Mouse (Mus musculus): ENCODE measurements around the gene Fam170b. TPM values are rescaled to one million over a fixed set of nuclear protein-coding genes. Genes with fewer than 3 reads are reported as not detected.
A peak's percentile ranks its signal among the peaks of the same experiment; 100 is the strongest.

Fam170b gene
- polyA plus RNA-seq, 1 experiment = not detected

- 61% methylated on average over 14 of the region's 14 CpGs for WGBS
- H3K4me1 ChIP-seq (ENCODE audit: control insufficient read depth, insufficient read depth, low read length) = peaks cover 17% of the 10 kb centered on the region
- TF ChIP-seq CTCF (IDR thresholded peaks at IDR 0.05; ENCODE audit: insufficient read depth, low read length) = no peak
- no peak for TF ChIP-seq POLR2A (IDR thresholded peaks at IDR 0.05; ENCODE audit: borderline replicate concordance, extremely low read depth, low read depth, low read length)
- DNase-seq = no peak
- H3K4me3 ChIP-seq (replicated peaks; ENCODE audit: extremely low read depth, low read depth, low read length) = no peak overlapping the region
Observed at GRCm38 (mm10) chr14:32824267-32825150, 9.3 kb upstream of the Fam170b start.

DNA sequence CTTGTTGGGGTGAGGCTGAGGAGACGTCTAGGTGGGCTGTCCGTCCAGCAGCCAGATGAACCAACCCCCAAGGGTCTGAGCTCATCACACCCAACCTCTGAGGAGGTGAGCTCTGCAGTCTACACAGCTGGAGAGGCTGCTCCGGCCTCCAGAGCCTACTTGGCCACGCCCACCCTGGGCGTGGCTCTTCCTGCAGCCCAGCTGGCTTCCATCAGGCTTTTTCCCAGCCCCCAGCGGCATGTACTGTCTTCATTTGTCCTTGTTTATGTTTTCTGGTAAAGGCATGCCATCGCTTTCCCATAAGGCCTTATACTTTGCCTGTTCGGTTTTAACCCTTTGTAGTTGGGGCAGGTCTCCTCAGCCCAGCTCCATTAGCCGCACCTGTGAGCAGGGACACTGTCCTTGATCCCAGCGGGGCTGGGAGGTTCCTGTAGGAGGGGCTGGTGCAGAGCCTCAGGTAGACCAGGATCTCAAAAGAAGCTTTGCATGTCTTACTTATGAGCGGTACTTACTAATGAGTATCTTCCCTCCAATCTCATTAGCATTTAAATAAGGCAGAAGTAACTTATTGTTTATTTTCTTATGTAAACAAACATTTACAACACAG lies 8.2 kb upstream of the Fam170b start:
- no peak for DNase-seq
- Histone ChIP-seq H3K4me1 (ENCODE audit: control insufficient read depth, insufficient read depth, low read length) (peaks cover 17% of the 10 kb centered on the region), H3K4me3 (replicated peaks; ENCODE audit: extremely low read depth, low read depth, low read length) (no peak overlapping the region)
- WGBS = 13% methylated on average over 11 of the region's 11 CpGs
- TF ChIP-seq CTCF (IDR thresholded peaks at IDR 0.05; ENCODE audit: insufficient read depth, low read length) (no peak), POLR2A (IDR thresholded peaks at IDR 0.05; ENCODE audit: borderline replicate concordance, extremely low read depth, low read depth, low read length) (peak; percentile 45; the same call in 1 of the 2 replicates)

DNA sequence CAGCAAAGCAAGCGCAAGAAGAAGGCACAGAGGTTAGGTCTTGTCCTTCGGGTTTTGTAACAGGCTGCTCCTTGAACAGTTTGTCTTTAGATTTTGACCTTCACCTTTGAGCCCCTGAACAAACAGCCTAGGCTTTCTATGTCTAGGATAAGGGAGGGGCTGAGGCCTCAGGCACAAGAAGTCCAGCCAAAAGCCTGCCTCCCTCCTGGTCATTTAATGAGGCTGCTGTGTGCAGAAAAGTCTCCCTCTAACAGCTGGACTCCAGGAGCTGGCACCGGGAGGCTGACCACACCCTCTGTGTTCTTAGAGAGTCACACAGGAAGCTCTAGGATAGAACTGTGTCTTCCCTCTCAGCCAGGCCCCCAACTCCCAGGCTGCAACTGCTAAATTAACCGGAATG lies 6.6 kb upstream of the Fam170b start:
- H3K4me3 ChIP-seq (replicated peaks; ENCODE audit: extremely low read depth, low read depth, low read length) = no peak overlapping the region
- H3K4me1 ChIP-seq (ENCODE audit: control insufficient read depth, insufficient read depth, low read length) = peaks cover 17% of the 10 kb centered on the region
- 43% methylated on average over 4 of the region's 4 CpGs for WGBS
- no peak for DNase-seq
- TF ChIP-seq CTCF (IDR thresholded peaks at IDR 0.05; ENCODE audit: insufficient read depth, low read length) = no peak

GRCm38 (mm10) chr14:32827994-32828650 lies 5.6 kb upstream of the Fam170b start:
- DNase-seq = peak; percentile 9
- 34% methylated on average over 6 of the region's 6 CpGs for WGBS
- peaks cover 17% of the 10 kb centered on the region for H3K4me1 ChIP-seq (ENCODE audit: control insufficient read depth, insufficient read depth, low read length)
- no peak overlapping the region for H3K4me3 ChIP-seq (replicated peaks; ENCODE audit: extremely low read depth, low read depth, low read length)
- TF ChIP-seq CTCF (IDR thresholded peaks at IDR 0.05; ENCODE audit: insufficient read depth, low read length) = no peak
- no peak for TF ChIP-seq POLR2A (IDR thresholded peaks at IDR 0.05; ENCODE audit: borderline replicate concordance, extremely low read depth, low read depth, low read length)

GRCm38 (mm10) chr14:32835181-32835580 lies 1.4 kb downstream of the Fam170b start:
- 74% methylated on average over 14 of the region's 14 CpGs for WGBS
- TF ChIP-seq CTCF (IDR thresholded peaks at IDR 0.05; ENCODE audit: insufficient read depth, low read length) (no peak), POLR2A (IDR thresholded peaks at IDR 0.05; ENCODE audit: borderline replicate concordance, extremely low read depth, low read depth, low read length) (no peak)
- no peak for DNase-seq
- H3K4me1 ChIP-seq (ENCODE audit: control insufficient read depth, insufficient read depth, low read length) = no peaks in the 10 kb centered on the region
- no peak overlapping the region for H3K4me3 ChIP-seq (replicated peaks; ENCODE audit: extremely low read depth, low read depth, low read length)

- WGBS = 83% methylated on average over 14 of the region's 14 CpGs
- Histone ChIP-seq H3K4me3 (replicated peaks; ENCODE audit: extremely low read depth, low read depth, low read length) (no peak overlapping the region), H3K4me1 (ENCODE audit: control insufficient read depth, insufficient read depth, low read length) (no peaks in the 10 kb centered on the region)
- DNase-seq = no peak
- TF ChIP-seq POLR2A (IDR thresholded peaks at IDR 0.05; ENCODE audit: borderline replicate concordance, extremely low read depth, low read depth, low read length) = no peak
- no peak for TF ChIP-seq CTCF (IDR thresholded peaks at IDR 0.05; ENCODE audit: insufficient read depth, low read length)
Observed at GRCm38 (mm10) chr14:32835596-32835995, 1.8 kb downstream of the Fam170b start.

DNA sequence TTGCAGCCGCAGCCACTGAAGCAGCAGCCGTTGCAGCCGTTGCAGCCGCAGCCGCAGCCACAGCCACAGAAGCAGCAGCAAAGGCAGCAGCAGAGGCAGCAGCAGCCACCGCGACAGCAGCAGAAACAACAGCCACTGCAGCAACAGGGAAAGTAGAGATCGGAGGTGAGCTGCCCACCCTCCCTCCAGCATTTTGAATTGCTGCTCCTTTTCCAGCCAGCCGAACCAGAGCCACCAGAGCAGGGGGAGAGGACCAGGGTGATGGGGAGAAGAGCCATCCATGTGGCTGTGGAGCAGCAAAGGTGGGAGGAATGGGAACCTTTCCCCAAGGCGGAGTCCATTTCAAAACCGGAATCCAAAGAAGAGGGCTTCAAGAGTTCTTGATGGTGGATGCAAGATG lies 2.4 kb downstream of the Fam170b start:
- TF ChIP-seq CTCF (IDR thresholded peaks at IDR 0.05; ENCODE audit: insufficient read depth, low read length) = no peak
- TF ChIP-seq POLR2A (IDR thresholded peaks at IDR 0.05; ENCODE audit: borderline replicate concordance, extremely low read depth, low read depth, low read length) = no peak
- H3K4me1 ChIP-seq (ENCODE audit: control insufficient read depth, insufficient read depth, low read length) = no peaks in the 10 kb centered on the region
- DNase-seq = no peak
- no peak overlapping the region for H3K4me3 ChIP-seq (replicated peaks; ENCODE audit: extremely low read depth, low read depth, low read length)
- 89% methylated on average over 11 of the region's 11 CpGs for WGBS

GRCm38 (mm10) chr14:32842052-32842451 lies 8.3 kb downstream of the Fam170b start:
- DNase-seq = no peak
- TF ChIP-seq CTCF (IDR thresholded peaks at IDR 0.05; ENCODE audit: insufficient read depth, low read length) (no peak), POLR2A (IDR thresholded peaks at IDR 0.05; ENCODE audit: borderline replicate concordance, extremely low read depth, low read depth, low read length) (no peak)
- Histone ChIP-seq H3K4me1 (ENCODE audit: control insufficient read depth, insufficient read depth, low read length) (no peaks in the 10 kb centered on the region), H3K4me3 (replicated peaks; ENCODE audit: extremely low read depth, low read depth, low read length) (no peak overlapping the region)

- TF ChIP-seq POLR2A (IDR thresholded peaks at IDR 0.05; ENCODE audit: borderline replicate concordance, extremely low read depth, low read depth, low read length) (no peak), CTCF (IDR thresholded peaks at IDR 0.05; ENCODE audit: insufficient read depth, low read length) (no peak)
- no peak overlapping the region for H3K4me3 ChIP-seq (replicated peaks; ENCODE audit: extremely low read depth, low read depth, low read length)
- H3K4me1 ChIP-seq (ENCODE audit: control insufficient read depth, insufficient read depth, low read length) = no peaks in the 10 kb centered on the region
- DNase-seq = no peak
- 85% methylated on average over 4 of the region's 4 CpGs for WGBS
Observed at GRCm38 (mm10) chr14:32854059-32854458, 20.3 kb downstream of the Fam170b start.

Data from lung, adult 2 months (tissue).